Mouse (Mus musculus): Measurements from ENCODE around the gene Vat1l.

DNA sequence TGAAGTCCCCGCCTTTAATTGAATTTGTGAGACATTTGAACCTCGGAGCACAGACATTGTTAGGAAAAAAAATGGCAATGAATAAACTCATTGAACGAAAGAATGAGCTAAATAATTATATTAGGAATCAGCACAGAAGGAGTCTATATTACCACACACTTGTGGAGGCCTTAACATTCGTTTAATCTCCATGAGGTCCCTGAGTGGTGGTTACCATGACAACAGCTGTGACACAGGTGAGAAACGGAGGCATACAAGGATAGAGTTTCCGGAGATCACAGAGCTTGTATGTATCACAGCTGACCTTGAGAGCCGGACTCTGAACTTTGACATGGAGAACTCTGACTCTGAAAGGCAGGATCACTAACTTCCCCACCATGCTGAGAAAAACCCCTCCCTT is 94.7 kb downstream of the Vat1l start:
- TF ChIP-seq MAX (IDR thresholded peaks at IDR 0.05) (no peak), CTCF (IDR thresholded peaks at IDR 0.05; ENCODE audit: control insufficient read depth, insufficient read depth, insufficient read length) (no peak), USF1 (IDR thresholded peaks at IDR 0.05; ENCODE audit: low read depth) (no peak), MYOD1 (IDR thresholded peaks at IDR 0.05; ENCODE audit: control insufficient read depth, insufficient read length, low read depth) (no peak)
